Mouse (Mus musculus) cerebellum, postnatal 25 days (tissue): ENCODE data around the gene Fuk.
A peak's percentile ranks its signal among the peaks of the same experiment; 100 is the strongest.
"Not testable (repeated sequence)": the region's sequence is repeated elsewhere in the genome, so short reads cannot be mapped to it uniquely, and the experiment has no call there.

ENCODE experiments used
- DNase-seq, 2 experiments: peaks; one replicate each; pipeline ENCODE4 v3.0.0; 2021; ENCODE audit warnings: mixed read lengths in 2 of 2

Gene Fuk

GRCm38 (mm10) chr8:110877862-110878261 lies 24.4 kb downstream of the Fuk start:
- DNase-seq, result no peak

GRCm38 (mm10) chr8:110870501-110870900 lies 31.8 kb downstream of the Fuk start:
- DNase-seq, result no peak

GRCm38 (mm10) chr8:110861347-110862025 lies 40.8 kb downstream of the Fuk start:
- not testable (repeated sequence) for DNase-seq

- DNase-seq, result peak; percentile 45 to 64
These were observed 42.4 kb downstream of the Fuk start for GRCm38 (mm10) chr8:110859651-110860501.

GRCm38 (mm10) chr8:110856760-110857461 lies 45.4 kb downstream of the Fuk start:
- no peak for DNase-seq

GRCm38 (mm10) chr8:110856073-110856472 lies 46.2 kb downstream of the Fuk start:
- DNase-seq, result not testable (repeated sequence)

- DNase-seq, result no peak
These were observed 51.1 kb downstream of the Fuk start for GRCm38 (mm10) chr8:110851186-110851585.

GRCm38 (mm10) chr8:110847645-110848495 lies 54.4 kb downstream of the Fuk start:
- DNase-seq, result no peak

GRCm38 (mm10) chr8:110847171-110847549 lies 55.1 kb downstream of the Fuk start:
- DNase-seq, result no peak

GRCm38 (mm10) chr8:110846405-110847170 lies 55.7 kb downstream of the Fuk start, which contains the start of the genes Cog4 and Sf3b3:
TSS of gene Cog4 (plus strand) at chr8:110846600.
TSS of gene Sf3b3 (minus strand) at chr8:110846787.
- DNase-seq, result peak; percentile 91 to 94

- DNase-seq, result no peak
These were observed 56.4 kb downstream of the Fuk start for GRCm38 (mm10) chr8:110845821-110846404.

GRCm38 (mm10) chr8:110844941-110845340 lies 57.3 kb downstream of the Fuk start:
- DNase-seq, result no peak

GRCm38 (mm10) chr8:110843207-110843606 lies 59.1 kb downstream of the Fuk start:
- no peak for DNase-seq

GRCm38 (mm10) chr8:110842012-110842574 lies 60.2 kb downstream of the Fuk start:
- DNase-seq, result no peak
